Mouse (Mus musculus) layer of hippocampus, adult 8-10 months (tissue): ENCODE data around the gene Sapcd1. TPM values are rescaled to one million over a fixed set of nuclear protein-coding genes. Genes with fewer than 3 reads are reported as not detected.

Source experiments
- DNase-seq, 2 experiments: peaks; one replicate each; pipeline ENCODE4 v3.0.0; 2022; ENCODE audit warnings: low spot score in 2 of 2
- total RNA-seq, 4 experiments: library from RNA; stranded (reverse); gene quantifications; 2 replicates each; pipeline ENCODE4 v1.2.4; 2022

Sapcd1 gene
- total RNA-seq, 4 experiments from 2014 or later: 0.76 to 0.95 TPM; not detected in 2

DNA sequence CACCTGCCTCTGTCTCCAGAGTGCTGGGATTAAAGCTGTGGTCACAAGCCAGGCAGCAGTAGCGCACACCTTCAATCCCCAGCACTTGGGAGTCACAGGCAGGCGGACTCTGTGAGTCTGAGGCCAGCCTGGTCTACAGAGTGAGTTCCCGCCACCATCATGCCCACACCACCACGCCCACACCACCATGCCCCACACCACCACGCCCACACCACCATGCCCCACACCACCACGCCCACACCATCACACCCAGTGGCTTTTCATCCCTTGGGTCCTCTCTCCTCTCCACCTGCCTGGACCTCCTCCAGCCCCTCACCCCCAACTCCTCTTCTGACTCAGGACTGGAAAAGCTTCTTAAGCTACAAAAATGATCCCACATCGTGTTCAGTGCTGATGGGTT is 4.1 kb upstream of the Sapcd1 start:
- DNase-seq: no peak

DNA sequence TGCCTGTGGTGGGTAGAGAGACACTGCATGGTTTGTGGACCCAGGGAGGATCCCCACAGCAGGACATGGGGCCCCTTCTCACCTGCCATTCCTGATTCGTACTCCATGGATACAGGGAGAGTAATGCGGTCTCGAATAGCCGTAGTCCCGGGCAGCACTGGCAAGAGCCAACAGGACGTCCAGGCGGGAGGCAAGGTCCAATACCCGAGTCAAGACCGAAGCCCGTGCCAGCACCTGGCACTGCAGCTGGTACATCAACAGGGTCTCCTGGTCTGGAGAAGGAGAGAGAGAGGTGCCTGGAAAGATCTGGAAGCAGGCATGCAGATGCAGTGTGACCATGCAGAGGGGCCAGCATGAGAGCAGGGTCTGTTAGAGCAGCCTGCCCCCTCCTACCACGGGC is 3.5 kb upstream of the Sapcd1 start:
- no peak for DNase-seq

DNA sequence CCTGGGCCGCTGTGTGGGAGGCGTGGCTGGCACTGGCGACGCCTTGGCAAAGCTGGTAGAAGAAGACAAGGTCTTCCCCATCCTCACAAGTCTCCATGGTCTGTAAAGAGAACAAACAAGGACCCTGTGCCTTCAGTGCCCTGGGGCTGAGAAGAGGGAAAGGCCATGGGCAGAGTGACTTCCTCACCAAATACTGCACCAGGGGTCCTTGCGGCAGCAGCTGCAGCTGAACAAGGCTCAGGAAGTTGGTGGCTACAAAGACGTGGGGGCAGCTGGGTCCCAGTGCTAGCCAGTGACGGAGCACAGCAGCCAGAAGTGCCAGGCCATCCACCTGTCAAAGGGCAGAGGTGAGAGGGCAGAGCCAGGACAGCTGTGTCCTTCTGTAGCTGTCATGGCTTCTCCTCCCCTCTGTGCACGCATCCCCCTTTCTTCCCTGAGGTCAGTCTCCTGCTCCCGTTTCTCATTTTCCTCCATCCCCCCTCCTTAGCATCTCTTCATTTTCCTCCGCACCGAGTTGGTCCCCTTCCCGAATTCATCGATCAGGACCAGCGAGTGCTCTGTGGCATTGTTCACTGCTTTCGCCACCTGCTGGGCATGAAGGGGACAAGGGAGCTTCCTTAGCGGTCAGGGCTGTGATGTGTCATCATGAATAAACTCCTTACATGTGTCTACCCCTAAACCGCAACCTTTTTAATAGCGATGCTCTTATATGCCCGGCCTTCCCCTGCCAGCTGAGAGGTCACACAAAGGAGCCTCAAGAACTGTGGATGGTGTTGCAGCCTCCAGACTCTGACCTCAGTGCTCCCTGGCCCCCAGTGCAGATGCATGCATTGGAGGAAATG is 2.1 kb upstream of the Sapcd1 start:
- no peak for DNase-seq

DNA sequence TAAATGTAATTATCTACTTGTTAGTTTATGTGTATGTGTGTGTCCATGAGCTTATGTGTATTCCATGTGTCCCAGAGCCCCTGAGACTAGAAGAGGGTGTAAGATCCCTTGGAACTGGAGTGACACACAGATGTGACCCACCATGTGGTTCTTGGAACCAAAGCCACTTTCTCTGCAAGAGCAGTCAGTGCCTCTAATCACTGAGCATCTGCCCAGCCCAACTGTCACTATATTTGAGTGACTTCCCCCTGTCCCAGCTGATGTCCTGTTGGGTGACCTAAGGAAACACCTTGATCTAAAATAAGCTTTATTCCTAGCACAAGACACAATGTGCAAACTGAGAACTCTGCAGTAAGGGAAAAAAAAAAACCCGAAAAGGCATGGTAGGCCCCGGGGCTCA is 499 bp upstream of the Sapcd1 start:
- no peak for DNase-seq

DNA sequence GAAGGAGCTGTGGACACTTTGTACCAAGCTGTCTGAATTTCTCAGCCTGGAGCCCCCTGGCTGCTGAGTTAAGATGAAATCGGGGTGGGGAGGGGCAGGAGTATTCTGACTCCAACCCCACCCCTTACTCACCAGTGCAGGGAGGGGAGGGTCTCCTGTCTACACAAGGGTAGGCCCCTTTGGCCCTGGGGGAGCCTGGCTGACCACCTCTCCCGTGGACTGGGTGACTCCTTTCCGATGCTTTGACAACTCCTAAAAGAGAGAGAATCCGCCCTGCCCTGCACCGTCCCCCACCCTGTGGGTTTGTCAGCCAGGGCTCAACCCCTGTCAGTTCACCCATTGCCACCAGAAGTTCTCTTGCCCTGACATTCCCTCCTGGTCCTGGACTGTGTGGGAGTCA is 1.6 kb downstream of the Sapcd1 start:
- DNase-seq: no peak

DNA sequence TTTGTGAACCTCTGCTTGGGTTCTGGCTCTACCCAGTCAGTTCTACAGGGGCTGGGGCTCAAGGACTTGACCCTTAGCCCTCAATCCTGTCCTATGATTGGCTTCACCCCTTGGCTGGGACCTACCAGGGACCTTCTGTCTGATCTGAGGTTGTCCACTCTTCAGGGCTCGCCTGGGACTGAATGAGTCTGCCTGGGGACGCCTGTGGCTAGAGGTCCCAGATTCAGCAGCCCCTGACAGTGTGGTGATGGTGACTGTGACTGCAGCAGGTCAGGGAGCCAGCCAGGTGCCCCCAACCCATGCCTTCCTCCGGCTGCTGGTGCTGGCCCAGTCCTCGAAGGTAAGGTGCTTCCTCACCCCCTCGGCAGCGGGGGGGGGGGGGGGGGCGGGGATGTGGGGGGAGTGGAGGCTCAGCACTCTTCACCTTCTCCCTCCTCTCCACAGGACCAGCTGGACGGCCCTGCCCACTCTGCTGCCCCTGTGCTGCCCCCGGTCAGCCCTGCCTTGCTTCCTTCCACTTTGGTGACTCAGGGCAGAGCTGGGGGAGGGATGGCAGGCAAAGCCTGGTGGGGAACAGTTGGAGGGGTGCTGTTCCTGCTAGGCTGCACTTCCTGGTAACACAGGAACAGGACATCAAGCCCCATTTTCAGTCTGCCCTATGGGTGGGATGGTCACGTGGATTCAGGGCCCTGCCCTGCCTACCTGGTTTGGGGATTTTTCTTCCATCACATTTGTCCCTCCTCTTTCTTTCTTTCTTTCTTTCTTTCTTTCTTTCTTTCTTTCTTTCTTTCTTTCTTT is 2.9 kb downstream of the Sapcd1 start:
- DNase-seq: no peak

DNA sequence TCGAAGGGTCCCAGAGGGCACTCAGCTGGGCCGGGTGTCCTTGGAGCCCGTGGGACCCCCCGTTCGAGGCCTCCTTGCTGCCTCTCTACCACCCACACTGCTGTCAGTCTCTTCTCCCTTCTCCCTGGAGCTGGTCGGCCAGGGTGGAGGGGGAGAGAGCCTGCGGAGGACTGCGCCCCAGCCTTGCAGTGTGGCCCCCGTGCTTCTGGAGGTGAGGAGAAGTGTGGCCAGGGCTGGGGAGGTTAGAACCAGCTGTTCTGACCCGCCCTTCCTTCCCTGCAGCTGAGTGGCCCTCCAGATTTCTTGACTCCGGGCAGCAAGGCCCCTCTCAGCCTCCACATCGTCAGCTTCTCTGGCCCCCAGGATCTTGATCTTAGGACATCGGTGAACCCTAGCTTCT is 3.6 kb downstream of the Sapcd1 start:
- DNase-seq: no peak

DNA sequence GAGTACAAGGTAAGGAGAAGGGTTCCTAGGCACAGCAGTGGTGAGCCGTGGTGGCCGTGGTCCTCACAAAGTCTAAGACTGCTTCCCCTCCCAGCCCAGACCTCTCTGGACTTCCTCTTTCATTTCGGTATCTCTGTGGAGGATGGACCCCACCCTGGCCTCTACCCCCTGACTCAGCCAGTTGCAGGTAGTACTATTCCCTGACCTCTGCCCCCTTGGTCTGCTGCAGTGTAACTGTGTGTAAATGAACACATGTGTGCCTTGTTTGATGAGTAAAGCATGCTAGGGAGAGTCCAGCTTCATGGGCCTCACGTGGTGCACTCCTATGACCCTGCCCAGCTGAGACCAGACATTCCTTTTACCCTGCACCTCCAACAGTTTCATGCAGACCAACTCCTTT is 4.1 kb downstream of the Sapcd1 start:
- no peak for DNase-seq

DNA sequence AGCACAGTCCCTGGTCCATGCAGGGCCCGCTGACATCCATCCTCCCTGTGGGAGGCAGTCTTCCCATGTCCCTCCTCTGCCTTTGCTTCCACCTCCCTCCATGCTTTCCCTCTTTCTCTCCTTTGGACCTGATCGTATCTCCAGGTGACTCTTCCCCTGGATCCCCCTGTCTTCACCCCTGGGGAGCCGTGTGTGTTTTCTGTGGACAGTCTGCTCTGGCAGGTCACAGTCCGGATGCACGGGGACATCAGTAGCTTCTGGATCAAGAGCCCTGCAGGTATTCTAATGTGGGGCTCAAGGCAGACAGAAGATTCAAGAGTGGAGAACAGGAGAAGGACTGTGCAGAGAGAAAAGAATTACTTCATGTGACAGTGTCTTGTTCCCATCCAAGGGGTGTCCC is 4.6 kb downstream of the Sapcd1 start:
- no peak for DNase-seq

DNA sequence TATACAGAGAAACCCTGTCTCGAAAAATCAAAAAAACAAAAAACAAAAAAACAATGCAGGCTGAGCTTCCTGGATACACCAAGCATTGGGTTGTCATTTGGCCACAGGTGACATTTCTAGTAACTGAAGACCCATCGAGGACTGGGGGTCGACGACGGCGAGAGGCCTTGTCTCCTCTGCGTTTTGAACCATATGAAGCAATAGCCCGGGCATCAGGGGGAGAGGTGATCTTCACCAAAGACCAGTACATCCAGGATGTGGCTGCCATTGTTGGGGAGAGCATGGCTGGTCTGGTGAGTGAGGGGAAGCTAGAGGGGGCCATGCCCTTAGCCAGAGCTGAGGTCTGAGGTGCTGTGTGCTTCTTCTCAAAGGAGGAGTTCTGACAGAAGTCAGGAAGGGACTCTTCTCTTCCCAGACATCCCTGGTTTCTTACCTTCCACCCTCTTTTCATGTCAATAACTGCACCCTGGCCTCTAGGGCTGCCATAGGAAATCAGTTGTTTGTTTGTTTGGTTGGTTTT is 5.2 kb downstream of the Sapcd1 start:
- DNase-seq: no peak

DNA sequence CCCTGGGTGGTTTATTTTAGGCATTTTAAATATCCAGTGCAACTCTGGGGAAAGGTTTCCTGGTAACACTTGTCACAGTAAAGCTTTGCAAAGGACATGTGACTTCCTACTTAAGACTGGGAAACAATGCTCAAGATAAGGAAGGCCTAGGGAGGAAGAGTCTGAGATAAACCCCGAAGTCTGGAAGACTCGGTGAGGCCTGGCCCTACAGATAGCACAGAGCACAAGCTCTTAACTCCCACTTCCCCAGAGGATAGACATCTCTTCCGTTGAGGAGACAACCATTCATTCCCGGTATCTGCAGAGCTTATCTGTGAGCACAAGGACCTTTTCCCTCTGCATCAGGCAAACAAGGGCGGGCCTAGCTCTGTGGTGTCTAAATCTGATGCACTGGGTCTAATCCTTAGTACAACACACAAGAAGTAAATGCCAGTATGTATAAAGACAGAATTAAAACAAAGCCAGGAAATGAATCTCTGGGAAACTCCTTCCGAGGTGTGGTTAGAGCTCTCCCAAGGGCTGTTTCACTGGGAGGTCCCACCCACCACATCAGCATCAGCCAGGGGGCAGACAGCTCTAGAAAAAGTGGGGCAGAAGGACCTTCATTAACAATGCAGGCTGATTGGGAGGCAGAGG is 5.9 kb downstream of the Sapcd1 start:
- DNase-seq: no peak

DNA sequence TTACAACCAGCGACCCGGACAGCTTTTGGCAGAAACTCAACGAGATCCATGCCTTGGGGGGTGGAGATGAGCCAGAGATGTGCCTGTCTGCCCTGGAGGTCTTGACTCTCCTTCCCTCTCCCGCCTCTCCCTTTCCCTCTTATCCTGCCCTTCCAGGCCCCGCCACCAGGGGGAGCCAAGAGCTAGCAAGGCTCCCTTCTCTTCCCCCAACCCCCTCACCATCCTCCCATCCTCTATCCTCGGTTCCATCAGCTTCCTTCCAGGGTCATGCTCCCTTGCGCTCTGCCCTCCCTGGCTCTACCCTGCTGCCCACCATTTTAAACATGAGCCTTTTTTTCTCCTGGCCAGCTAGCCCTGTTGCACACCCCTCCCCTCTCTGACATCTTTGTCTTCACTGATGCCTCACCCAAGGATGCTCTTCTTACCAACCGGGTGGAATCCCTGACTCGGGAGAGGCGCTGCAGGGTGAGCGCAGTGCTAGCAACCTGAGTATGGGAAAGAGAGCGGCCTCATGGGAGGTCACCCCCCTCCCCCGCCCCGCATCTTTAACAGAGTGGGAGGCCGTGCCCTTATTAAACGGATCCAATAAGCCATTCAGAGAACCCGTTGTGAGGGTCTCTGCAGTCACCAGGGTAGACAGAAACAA is 6.5 kb downstream of the Sapcd1 start:
- DNase-seq: peak; percentile 64 to 89

DNA sequence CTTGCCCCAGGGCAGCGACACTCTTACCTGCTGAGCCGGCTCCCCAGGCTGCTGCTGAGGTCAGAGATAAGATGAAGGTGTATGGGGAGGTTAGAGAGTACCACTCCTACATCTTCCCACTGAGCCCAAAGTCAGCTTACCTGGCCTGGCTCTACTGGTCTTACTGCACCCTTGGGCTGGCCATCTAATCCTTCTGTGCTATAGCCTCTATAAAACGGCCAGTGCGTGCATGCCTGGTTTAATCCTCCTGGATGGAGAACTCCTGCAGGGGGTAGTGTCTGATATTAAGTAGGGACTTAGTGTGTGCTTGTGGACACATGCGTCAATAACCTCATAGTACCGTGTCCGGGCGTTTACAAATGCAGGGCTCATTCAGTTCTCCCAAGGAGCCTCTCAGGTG is 7.3 kb downstream of the Sapcd1 start:
- no peak for DNase-seq

DNA sequence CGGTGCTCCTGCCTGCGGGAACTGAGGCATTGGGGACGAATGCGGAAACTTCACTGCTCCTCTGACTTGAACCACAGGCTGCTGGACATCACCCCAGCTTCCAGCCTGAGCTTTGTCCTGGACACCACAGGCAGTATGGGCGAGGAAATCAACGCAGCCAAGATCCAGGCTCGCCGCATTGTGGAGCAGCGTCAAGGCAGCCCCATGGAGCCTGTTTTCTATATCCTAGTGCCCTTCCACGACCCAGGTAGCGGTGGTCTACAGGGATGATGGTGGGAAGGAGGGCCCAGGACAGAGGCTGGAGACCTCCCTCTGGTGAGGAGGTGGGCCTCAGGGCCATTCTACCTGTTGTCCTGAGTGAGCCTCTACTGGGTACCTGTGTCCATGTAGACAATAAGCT is 7.9 kb downstream of the Sapcd1 start:
- DNase-seq: no peak

DNA sequence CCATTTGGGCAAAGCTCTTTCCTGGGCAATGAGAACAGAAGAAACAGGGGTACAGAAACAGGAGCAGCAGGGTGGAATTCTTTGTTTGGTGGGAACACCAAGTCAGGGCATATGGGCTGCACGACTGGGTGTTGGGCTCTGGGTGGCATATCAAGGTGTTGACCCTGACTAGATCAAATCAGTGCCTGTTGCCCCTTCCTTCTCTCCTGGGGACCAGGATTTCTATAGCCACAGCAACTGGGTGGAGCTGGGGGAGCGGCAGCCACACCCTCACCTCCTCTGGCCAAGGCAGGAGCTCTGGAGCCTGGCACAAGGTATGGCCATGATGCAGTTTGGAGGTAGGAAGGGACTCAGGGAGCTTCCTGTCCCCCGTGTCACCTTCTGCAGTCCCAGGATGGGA is 9.6 kb downstream of the Sapcd1 start:
- no peak for DNase-seq

DNA sequence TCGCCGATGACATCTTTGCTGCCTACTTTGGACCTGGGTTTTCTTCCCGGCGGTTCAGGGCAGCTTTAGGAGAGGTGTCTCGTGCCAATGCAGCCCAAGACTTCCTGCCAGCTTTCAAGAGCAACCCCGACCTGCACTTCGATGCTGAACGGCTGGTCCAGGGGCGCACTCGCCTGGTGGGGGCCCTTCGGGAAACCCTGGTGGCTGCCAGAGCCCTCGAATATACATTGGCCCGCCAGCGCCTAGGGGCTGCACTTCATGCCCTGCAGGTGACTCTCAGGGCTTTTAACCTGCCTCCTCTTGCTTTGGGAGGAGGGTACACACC is 10.1 kb downstream of the Sapcd1 start:
- DNase-seq: no peak

DNA sequence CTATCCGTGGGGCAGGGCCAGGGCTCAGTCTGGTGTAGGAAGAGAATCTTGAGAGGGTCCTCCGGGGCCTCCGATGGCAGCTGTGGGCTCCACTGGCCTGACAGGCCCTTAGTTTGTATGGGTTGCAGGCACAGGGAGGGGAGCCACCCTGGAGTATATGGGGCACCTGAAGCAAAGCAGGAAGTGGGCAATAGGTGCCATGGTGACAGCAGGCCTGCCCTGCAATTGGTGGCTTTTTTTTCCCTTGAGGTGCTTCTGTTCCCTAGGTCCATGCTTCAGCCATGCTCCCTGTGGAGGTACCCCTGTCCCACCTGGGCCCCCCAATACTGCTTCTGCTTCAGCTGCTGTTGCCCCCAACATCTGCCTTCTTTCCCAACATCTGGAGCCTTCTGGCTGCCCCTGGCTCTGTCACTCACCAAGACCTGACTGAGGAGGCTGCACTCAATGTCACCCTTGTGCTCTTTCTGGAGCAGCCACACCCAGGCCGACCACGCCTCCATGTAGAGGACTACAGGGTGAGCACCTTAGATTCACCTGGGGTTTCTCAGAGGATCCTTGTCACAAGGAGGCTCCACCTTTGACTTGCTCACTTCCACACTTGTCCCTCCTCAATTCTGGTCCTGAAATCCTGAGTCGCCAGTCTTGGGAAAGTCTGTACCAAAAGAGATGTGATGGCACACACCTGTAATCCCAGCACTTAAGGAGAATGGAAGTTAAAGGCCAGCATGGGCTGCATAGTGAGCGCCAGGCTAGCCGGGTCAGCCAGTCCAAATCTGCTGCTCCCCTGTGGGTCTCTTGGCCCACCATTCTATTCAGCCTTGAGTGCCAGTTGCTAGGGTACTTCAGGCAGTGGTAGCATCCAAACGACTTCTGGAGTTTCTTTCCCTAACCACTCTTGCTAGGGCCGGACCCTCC is 10.8 kb downstream of the Sapcd1 start:
- DNase-seq: no peak

DNA sequence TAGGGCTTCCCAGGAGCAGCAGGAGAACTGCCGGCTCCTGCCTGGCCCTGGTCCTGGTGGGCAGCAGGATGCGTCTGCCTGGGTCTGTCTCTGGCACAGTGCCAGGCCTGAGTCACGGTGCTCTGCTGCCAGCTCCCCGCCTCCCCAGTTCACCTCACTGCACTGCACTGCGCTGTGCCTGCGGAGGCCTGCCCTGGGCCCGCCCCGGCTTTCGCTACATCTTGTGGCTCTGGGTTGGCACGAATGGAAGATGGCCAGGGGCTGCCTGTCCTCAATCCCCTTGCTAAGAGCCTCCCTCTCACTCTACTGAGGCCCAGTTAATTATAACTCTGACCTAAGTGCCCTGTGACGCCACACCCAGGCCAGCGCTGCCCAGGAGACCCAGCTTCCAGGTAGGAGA is 11.4 kb downstream of the Sapcd1 start, which contains the start of gene Vwa7:
Gene Vwa7, plus strand, starts transcription at position 204 of the 400 bp plus-strand sequence.
- DNase-seq: no peak

DNA sequence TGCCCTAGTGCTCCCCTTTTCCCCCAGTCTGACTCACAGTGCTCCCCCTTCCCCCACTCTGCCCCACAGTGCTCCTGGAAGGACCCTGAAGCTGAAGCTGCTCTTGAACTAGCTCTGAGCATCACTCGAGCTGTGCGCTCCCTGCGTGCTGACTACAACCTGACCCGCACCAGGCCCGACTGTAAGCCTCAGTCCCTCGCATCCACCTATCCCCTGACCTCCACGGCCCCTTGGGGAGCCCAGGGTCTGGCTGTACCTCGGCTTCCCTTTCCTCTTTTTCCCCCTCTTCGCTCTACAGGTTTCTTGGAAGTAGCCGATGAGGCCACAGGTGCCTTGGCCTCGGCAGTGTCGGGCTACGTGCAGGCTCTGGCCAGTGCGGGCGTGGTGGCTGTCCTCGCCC is 12.5 kb downstream of the Sapcd1 start:
- no peak for DNase-seq

DNA sequence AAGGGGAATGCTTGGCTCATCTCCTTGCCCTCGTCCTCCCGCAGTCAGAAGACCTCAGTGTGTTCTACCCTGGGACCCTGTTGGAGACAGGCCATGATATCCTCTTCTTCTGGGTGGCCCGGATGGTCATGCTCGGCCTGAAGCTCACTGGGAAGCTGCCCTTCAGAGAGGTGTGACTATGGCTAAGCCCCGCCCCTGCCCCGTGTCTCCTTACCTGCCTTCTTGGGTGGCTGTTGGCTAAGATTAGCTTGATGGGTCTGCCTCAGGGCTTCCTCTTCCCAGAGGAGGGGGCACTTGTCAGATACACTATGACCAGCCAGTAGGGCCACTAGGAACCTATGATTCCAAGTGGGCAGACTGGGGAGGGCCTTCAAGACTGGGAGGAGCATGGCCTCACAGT is 14.6 kb downstream of the Sapcd1 start:
- no peak for DNase-seq

DNA sequence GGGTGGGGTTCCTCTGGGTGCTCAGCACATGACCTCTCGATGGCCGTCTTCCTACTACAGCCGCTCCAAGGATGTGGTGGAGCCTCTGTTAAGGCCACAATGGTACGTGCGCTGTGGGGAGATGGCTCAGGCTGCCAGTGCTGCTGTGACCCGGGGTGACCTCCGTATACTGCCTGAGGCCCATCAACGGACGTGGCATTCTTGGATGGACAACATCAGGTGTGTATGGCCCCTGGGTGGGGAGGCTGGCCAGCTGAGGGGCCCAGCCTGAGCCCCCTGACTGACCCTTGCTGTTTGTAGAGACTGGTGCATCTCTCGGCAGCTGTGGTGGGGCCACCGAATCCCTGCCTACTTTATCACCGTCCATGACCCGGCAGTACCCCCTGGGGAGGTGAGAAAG is 15.4 kb downstream of the Sapcd1 start:
- DNase-seq: no peak
